Mouse (Mus musculus) embryonic facial prominence, embryonic 12.5 days (tissue): ENCODE data around the gene Ddx23. TPM values are rescaled to one million over a fixed set of nuclear protein-coding genes. Genes with fewer than 3 reads are reported as not detected.
A peak's percentile ranks its signal among the peaks of the same experiment; 100 is the strongest.

Source experiments
- ATAC-seq: fragments of 200-750 bp; cut with Nextera tagmentation; 2 replicates; pipeline ENCODE4 v1.8.0; 2017; ENCODE audit not compliant: insufficient number of reproducible peaks, insufficient read depth, low FRiP score, low TSS enrichment
- H3K27ac ChIP-seq: fragments of 300-500 bp; sonication (generic); 2 replicates; pipeline ENCODE4 v1.5.1; 2016; ENCODE audit warnings: mild to moderate bottlenecking
- H3K27me3 ChIP-seq: fragments of 300-500 bp; sonication (generic); 2 replicates; pipeline ENCODE4 v1.6.1; 2016; ENCODE audit warnings: mild to moderate bottlenecking, moderate library complexity
- H3K36me3 ChIP-seq: fragments of 300-500 bp; sonication (generic); 2 replicates; pipeline ENCODE4 v1.6.1; 2016; ENCODE audit warnings: mild to moderate bottlenecking
- H3K4me1 ChIP-seq: fragments of 300-500 bp; sonication (generic); 2 replicates; pipeline ENCODE4 v1.6.1; 2016
- H3K4me2 ChIP-seq: fragments of 300-500 bp; sonication (generic); replicated peaks from 2 replicates; pipeline ENCODE4 v1.6.1; 2016; ENCODE audit warnings: mild to moderate bottlenecking, moderate library complexity
- H3K4me3 ChIP-seq: fragments of 300-500 bp; sonication (generic); 2 replicates; pipeline ENCODE4 v1.5.1; 2016; ENCODE audit warnings: mild to moderate bottlenecking
- H3K9ac ChIP-seq: fragments of 300-500 bp; sonication (generic); 2 replicates; pipeline ENCODE4 v1.6.1; 2016; ENCODE audit warnings: mild to moderate bottlenecking, moderate library complexity
- H3K9me3 ChIP-seq: fragments of 300-500 bp; sonication (generic); 2 replicates; pipeline ENCODE4 v1.6.1; 2016; ENCODE audit warnings: mild to moderate bottlenecking, moderate library complexity
- WGBS: fragments of 180-500 bp; shearing (Covaris S2); methylation state at CpG from one replicate; pipeline ENCODE4 v1.1.7; 2016; 5-methylcytosine and 5-hydroxymethylcytosine counted together
- polyA plus RNA-seq: library from polyadenylated mRNA; unstranded; fragments of >200 nt; fragmentation: Nextera tagmentation; extraction: Ambion mirVana; gene quantifications from 2 replicates; pipeline ENCODE4 v1.2.1, GENCODE M21; 2016

Gene Ddx23
- polyA plus RNA-seq, 1 experiment from 2014 or later = 29.8 TPM

DNA sequence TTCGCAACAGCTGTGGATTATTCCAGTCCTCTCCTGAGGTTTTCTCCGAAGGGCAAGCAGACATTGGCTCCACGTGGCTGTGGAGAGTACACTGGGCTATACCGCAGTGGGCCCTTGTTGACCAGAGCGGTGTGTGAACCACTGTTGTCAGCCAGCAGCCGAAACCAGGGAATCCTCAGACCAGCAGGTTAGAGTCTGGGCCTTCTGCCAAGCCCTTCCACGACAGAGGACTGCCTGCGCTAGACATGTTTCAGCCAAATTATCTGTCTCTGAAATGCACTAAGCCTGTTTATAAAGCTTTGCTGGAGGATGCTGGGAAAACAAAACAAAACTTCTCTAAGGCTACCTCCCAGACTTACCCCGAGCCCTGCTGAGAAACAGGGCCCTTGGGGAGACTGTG is 48.1 kb downstream of the Ddx23 start:
- ATAC-seq = no peak; the same call in 1 of the 2 replicates
- 45% methylated on average over 9 of the region's 9 CpGs for WGBS
- Histone ChIP-seq H3K9ac (no peak overlapping the region), H3K9me3 (no peaks in the 10 kb centered on the region), H3K36me3 (no peaks in the 10 kb centered on the region), H3K4me1 (peaks cover 12% of the 10 kb centered on the region; the same call in 1 of the 2 replicates), H3K4me2 (no peak overlapping the region), H3K27ac (peak overlapping the region; percentile 36; the same call in 1 of the 2 replicates), H3K4me3 (no peak overlapping the region), H3K27me3 (peaks cover 4% of the 10 kb centered on the region; the same call in 1 of the 2 replicates)

DNA sequence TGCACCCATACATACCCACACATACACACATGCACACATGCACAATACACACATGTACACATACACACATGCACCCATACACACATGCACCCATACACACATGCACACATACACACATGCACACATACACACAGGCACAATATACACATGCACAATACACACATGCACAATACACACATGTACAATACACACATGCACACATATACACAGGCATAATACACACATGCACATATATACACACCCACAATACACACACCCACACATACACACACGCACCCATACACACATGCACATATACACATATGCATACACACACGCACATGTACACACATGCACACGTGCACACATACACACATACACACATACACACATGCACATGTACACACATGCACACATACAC is 50.5 kb downstream of the Ddx23 start:
- Histone ChIP-seq H3K4me3 (no peak overlapping the region), H3K27me3 (peaks cover 4% of the 10 kb centered on the region; the same call in 1 of the 2 replicates), H3K4me2 (no peak overlapping the region), H3K9me3 (no peaks in the 10 kb centered on the region), H3K4me1 (peaks cover 27% of the 10 kb centered on the region), H3K36me3 (no peaks in the 10 kb centered on the region), H3K27ac (no peak overlapping the region), H3K9ac (no peak overlapping the region)
- WGBS = 95% methylated on average over 3 of the region's 3 CpGs
- ATAC-seq = no peak

DNA sequence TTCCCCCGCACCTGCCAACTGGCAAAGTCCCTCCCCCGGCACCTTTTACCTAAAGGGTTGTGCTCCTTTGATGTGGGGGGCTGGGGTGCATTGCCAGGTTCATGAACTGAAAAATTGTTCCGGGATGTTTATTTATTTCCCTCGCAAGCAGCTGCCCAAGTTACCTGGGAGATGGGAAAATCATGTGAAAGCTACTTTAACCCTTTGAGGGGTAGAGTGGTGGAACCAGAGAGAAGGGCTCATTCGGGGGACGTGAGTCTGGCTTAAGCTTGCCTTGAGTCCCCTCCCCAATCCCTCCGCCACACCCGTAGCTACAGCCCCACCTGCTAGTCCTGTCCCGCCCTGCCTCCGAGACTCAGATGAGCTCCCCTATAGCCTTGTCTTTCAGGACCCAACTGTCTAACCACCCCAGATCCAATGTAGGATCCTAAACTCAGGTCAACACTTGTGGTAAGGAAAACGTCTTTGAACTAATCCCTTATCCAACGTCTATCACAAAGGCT is 52.5 kb downstream of the Ddx23 start:
- Histone ChIP-seq H3K27ac (peak overlapping the region; percentile 77), H3K27me3 (no peaks in the 10 kb centered on the region), H3K4me2 (peak overlapping the region; percentile 96), H3K4me3 (peak overlapping the region; percentile 71), H3K4me1 (peaks cover 31% of the 10 kb centered on the region), H3K9me3 (no peaks in the 10 kb centered on the region), H3K36me3 (no peaks in the 10 kb centered on the region), H3K9ac (peak overlapping the region; percentile 94)
- ATAC-seq = no peak
- 2% methylated on average over 12 of the region's 12 CpGs for WGBS

DNA sequence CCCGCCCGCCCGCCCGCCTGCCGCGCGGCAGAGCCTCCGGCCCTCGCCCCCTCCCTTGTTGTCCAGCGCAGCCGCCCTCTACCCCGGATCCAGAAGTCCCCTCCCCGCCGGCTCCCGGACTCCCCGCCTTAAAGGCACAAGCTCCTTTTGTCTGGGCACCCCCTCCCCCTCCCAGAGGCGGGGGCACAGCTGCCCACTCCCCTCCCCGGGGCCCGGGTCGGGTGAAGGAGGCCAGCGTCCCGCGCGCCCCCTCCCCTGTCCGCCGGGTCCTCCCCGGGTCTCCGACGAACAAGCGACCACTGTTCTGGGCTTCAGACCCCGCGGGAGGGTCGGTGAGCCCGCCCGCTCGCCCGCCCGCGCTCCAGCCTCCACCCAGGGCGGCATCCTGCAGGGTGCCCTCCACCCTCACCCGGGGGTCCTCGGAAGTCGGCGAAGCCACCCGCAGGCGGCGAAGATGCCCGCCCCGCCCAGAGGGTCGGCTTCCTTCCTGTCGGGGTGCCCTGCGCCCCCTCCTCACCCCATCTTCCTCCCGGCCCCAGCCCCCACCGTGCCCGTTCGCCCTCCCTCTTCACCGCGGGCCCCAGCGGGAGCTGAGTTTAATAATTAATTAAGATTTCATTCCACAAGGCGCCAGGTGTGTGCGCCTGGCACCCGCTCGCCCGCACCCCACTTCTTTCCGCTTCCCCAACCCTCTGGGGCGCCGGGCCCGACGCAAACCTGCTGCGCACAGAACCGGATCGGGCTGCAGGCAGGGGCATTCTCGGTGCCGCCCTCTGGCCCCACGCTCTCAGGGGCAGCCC is 53.2 kb downstream of the Ddx23 start, which contains the start of gene Adcy6:
TSS of gene Adcy6 (minus strand) at position 746 of the 800 bp plus-strand sequence.
- ATAC-seq = peak; percentile 79
- peak within 1 kb of the TSS; percentile 96 for H3K4me2 ChIP-seq
- peak within 1 kb of the TSS; percentile 77 for H3K27ac ChIP-seq
- H3K9ac ChIP-seq = peak within 1 kb of the TSS; percentile 94
- H3K4me3 ChIP-seq = peak within 1 kb of the TSS; percentile 71
- no peaks in the 10 kb centered on the region for H3K27me3 ChIP-seq
- H3K36me3 ChIP-seq = peaks cover 2% of the 10 kb centered on the region; the same call in 1 of the 2 replicates
- WGBS = under 1% methylated on average over 55 of the region's 75 CpGs
- H3K9me3 ChIP-seq = no peaks in the 10 kb centered on the region
- peaks cover 27% of the 10 kb centered on the region for H3K4me1 ChIP-seq

DNA sequence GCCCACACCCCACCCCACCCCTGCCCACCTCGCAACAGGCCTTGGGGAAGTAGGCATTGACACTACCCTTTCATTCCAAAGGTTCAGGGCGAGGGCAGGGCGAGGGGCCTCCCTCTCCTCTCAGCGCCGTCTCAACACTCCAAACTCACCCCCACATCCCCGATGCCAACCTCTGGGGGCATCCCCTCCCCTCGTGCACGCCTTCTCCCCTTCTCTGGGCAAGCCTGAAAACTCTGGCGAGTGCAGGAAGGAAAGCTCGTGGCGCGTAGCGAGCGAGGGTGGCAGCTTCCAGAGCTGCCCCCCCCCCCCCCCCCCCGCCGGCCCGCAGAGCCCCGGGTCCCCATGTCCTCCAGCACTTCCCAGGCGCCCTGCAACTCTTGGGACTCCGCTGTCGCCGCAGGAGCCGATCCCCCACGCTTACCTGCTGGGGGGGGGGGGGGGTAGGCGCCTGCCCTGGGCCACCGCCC is 53.9 kb downstream of the Ddx23 start:
- Histone ChIP-seq H3K27ac (peak overlapping the region; percentile 77), H3K4me1 (peaks cover 25% of the 10 kb centered on the region), H3K4me3 (peak overlapping the region; percentile 71), H3K27me3 (no peaks in the 10 kb centered on the region), H3K9me3 (no peaks in the 10 kb centered on the region), H3K9ac (peak overlapping the region; percentile 94), H3K36me3 (peaks cover 9% of the 10 kb centered on the region), H3K4me2 (peak overlapping the region; percentile 96)
- peak; percentile 52; the same call in 1 of the 2 replicates for ATAC-seq
- WGBS = 1% methylated on average over 15 of the region's 26 CpGs

DNA sequence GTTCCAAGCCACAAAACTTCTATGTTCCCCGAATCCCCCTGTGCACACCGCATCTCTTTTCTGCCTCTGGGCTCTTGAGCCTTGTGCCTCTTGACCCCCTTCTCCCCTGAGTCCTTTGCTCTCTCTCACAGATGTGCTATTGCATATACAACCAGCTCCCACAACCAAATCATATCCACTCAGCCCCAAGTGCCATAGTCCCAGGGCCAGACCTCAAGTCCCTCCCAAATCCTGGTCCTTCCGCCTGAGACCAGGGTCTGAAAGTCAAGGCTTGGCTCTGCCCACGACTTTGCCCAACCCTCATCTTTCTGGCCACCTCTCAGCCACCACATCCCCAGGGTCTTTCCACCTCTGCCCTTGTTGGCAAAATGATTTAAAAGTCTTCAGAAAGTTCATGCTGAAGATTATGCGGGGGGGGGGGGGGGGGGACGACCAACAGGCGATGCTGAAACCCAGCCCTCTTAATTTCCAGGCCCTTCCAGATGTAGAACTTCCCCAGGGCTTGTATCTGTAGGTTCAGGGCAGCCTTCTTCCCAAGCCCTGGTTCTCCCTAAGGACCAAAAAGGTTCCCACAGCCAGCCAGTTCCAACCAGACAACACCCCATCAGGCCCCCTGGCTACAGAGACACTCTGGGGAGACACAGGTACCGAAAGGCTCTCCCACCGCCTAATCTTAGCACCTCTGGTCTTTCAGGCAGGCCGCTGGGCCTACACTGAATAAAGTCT is 54.5 kb downstream of the Ddx23 start:
- peak overlapping the region; percentile 94 for H3K9ac ChIP-seq
- H3K36me3 ChIP-seq = peaks cover 15% of the 10 kb centered on the region
- H3K27ac ChIP-seq = peak overlapping the region; percentile 77
- H3K27me3 ChIP-seq = no peaks in the 10 kb centered on the region
- H3K4me2 ChIP-seq = peak overlapping the region; percentile 96
- 3% methylated on average over 10 of the region's 10 CpGs for WGBS
- H3K4me3 ChIP-seq = peak overlapping the region; percentile 71
- no peak for ATAC-seq
- no peaks in the 10 kb centered on the region for H3K9me3 ChIP-seq
- peaks cover 31% of the 10 kb centered on the region for H3K4me1 ChIP-seq

DNA sequence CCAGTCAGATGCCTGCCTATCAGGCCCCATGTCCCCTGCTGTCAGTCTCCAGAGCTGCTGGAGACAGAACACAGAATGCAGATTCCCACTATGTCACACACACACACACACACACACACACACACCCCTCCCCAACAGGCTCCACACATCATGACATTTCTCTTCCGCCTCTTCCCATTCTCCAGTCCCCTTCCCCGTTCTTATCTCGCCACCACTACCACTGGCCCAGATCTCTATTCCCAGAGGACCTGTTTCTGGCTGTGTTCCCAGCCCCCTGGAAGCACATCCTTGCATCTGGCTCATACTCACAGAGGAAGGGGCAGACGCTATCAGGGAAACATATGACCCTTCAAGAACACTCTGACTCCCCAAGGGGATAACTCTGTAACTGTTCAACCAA is 55.1 kb downstream of the Ddx23 start:
- ATAC-seq = no peak
- Histone ChIP-seq H3K4me3 (peak overlapping the region; percentile 71), H3K4me1 (peaks cover 37% of the 10 kb centered on the region), H3K4me2 (peak overlapping the region; percentile 96), H3K27ac (no peak overlapping the region), H3K27me3 (no peaks in the 10 kb centered on the region), H3K9me3 (no peaks in the 10 kb centered on the region), H3K36me3 (peaks cover 21% of the 10 kb centered on the region), H3K9ac (0 out of 2 replicates have a peak overlapping the region, but pooled peaks have one; percentile 4)
- 28% methylated on average over 4 of the region's 4 CpGs for WGBS

DNA sequence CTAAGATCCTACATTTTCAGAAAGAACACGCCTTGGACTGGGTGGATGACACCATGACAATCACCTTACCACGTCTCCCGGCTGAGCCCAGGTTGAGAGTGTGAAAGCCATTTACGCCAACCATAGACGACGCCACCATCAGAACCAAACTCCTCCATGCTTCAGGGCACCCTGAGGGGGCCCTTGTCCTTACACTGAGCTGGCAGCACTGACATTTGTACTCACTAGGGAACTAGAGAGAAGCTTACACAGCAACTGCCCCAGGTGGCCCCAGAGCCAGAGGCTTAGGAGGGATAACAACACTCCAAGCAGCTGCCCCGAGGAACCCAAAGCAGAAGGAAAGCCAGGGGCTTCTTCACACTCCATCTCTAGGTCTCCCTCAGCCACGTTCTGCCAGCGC is 56.0 kb downstream of the Ddx23 start:
- peaks cover 46% of the 10 kb centered on the region for H3K4me1 ChIP-seq
- no peak overlapping the region for H3K9ac ChIP-seq
- no peak overlapping the region for H3K27ac ChIP-seq
- H3K9me3 ChIP-seq = no peaks in the 10 kb centered on the region
- no peaks in the 10 kb centered on the region for H3K27me3 ChIP-seq
- H3K4me2 ChIP-seq = no peak overlapping the region
- 68% methylated on average over 9 of the region's 9 CpGs for WGBS
- ATAC-seq = no peak
- no peak overlapping the region for H3K4me3 ChIP-seq
- H3K36me3 ChIP-seq = peaks cover 26% of the 10 kb centered on the region

DNA sequence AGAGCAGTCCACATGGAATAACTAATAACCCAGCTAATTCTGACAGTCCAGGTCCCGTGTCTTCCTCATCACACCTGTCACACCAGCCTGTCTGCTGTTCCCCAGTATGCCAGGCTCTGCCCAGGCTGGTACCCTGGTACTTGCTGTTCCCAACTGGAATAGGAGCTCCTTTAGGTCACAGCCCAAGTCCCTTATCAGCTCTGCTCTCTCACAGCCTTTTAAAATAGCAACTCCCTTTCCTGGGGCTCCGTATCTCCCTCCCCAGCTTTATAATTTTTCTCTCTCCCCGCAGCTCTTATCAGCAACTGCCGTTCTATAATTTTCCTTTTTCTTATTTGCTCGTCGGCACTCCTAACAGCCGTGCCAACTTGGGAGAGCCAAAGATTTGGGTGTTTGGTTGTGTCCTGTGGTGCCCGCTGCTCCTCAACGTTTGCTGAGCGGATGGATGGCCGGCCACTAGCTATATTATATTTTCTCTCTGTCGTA is 56.6 kb downstream of the Ddx23 start:
- Histone ChIP-seq H3K4me3 (no peak overlapping the region), H3K36me3 (peaks cover 32% of the 10 kb centered on the region), H3K9me3 (no peaks in the 10 kb centered on the region), H3K4me2 (no peak overlapping the region), H3K9ac (no peak overlapping the region), H3K27ac (no peak overlapping the region), H3K4me1 (peaks cover 47% of the 10 kb centered on the region), H3K27me3 (no peaks in the 10 kb centered on the region)
- WGBS = 94% methylated on average over 12 of the region's 12 CpGs
- ATAC-seq = no peak

DNA sequence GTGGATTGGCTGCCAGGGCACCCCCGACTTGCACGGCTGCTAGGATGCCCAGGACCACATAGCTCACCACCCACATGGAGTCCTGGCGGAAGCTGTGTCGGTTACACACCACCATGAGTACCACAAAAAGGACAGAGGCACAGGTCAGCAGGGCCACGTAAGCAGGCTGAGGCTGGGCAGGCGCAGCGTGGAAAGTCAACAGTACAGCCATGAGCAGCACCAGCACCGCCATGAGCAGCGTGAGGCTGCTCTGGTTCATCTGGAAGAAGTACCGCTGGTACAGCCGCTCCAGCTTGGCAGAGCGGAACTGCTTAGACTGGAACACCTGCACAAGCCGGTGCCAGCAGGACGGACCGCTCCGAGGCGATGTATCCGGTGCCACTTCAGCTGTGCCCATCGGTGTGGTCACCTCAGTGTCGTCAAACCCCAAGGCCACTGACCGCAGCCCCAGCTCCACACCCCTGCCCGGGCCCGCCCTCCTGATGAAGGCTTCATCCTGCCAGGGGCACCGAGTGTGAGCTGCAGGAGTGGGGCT is 58.6 kb downstream of the Ddx23 start:
- Histone ChIP-seq H3K4me3 (no peak overlapping the region), H3K4me2 (no peak overlapping the region), H3K27me3 (no peaks in the 10 kb centered on the region), H3K4me1 (peaks cover 47% of the 10 kb centered on the region), H3K27ac (no peak overlapping the region), H3K9me3 (no peaks in the 10 kb centered on the region), H3K9ac (no peak overlapping the region), H3K36me3 (peaks cover 50% of the 10 kb centered on the region)
- no peak for ATAC-seq
- WGBS = 92% methylated on average over 24 of the region's 24 CpGs

DNA sequence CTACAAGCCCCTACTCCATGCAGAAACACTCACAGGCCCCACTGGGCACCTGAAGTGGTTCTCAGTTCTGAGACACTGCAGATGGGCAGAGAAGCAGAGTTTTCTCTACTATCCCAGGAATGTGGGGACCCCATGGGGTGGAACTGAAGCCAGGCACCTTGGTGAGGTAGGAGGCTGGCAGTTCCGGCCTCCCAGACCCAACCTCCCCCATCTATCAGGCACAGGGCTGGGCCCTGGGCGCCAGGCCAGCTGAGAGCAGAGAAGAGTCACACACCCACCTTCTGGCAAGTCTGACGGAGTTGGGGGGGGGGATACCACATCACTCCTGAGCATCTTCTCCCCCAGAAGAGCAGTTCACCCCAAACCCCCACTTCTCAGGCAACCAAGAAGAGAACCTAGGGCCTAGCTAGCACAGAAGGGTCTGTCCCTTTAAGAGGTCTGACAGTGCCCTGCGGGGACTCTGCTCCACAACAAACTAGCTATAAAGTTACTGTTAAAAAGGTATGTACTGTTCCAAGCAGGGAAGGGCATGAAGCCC is 59.7 kb downstream of the Ddx23 start:
- peaks cover 61% of the 10 kb centered on the region for H3K36me3 ChIP-seq
- H3K4me1 ChIP-seq = peaks cover 40% of the 10 kb centered on the region
- 57% methylated on average over 4 of the region's 4 CpGs for WGBS
- ATAC-seq = no peak
- H3K9ac ChIP-seq = peak overlapping the region; percentile 51
- no peak overlapping the region; the same call in 1 of the 2 replicates for H3K27ac ChIP-seq
- H3K27me3 ChIP-seq = no peaks in the 10 kb centered on the region
- H3K4me2 ChIP-seq = peak overlapping the region; percentile 40; the same call in 1 of the 2 replicates
- no peaks in the 10 kb centered on the region for H3K9me3 ChIP-seq
- 0 out of 2 replicates have a peak overlapping the region, but pooled peaks have one; percentile 4 for H3K4me3 ChIP-seq
